Mouse (Mus musculus) inflammation-experienced regulatory T-cells, adult 6 months (primary cell): ENCODE measurements around the gene Olfr543. TPM values are rescaled to one million over a fixed set of nuclear protein-coding genes. Genes with fewer than 3 reads are reported as not detected.

Source experiments
- ATAC-seq: one replicate; pipeline ENCODE4 v1.8.0; 2017
- polyA plus RNA-seq, 3 experiments: library from polyadenylated mRNA; unstranded; fragments of 100-300 nt; shearing (Covaris generic); gene quantifications; one replicate each; pipeline ENCODE4 v1.2.1; 2017

Olfr543 gene
- polyA plus RNA-seq, 3 experiments from 2014 or later: 0.41 TPM; not detected in 2

- ATAC-seq: no peak
These were observed 8.8 kb downstream of the Olfr543 start for GRCm38 (mm10) chr7:102472675-102473074.

DNA sequence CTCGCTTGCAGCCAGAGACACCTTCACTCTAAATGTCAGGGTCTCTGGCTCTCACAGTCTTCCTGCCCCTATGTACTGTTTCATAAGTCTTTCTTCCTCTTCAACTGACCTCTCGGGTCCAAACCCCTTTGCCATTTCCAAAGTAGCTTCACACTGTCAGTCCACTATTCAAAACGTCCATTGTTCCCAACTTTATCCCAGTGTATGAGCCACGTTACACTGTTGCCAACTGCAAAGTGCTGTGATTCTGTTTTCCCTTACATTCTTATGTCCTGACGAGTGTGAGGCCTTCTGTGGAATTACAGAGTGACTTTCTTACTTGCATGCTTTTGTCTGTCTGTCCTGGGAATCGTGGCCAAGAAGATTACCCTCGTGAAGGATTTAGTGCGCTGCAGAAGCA is 13.9 kb downstream of the Olfr543 start:
- no peak for ATAC-seq

DNA sequence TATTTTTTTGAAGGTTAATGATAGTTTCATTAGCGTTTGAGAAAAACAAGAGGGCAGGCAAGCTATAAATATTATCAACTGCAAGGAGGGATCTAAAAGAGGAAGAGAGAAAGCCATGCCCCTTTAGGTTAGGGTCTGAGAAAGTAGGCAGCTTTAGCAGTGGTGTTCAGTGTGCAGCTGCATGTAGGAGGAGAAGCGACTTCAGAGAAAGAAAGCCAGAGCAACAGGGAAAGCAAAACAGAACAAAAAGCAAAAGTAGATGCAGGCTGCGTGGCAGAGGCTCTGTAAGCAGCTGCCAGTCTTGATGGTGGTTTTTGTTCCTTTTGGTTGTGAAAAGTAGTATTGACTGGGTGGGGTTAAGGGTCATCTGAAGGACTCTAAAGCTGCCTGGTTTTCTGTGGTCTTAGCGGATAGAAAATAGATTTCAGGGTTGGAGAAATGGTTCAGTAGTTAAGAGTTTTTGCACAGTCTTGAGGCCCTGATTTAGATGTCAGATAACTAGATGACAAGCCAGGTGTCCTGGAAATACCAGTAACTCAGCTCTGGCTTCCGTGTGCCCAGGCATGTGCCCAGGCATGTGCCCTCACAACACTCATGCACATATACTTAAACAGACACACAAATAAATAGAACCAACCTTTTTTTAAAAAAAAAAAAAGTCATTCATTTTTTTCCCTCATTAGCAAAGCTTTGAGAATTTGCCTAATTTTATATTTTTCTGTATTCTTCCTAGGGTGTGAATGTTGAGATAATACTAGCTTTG is 22.7 kb downstream of the Olfr543 start:
- no peak for ATAC-seq

DNA sequence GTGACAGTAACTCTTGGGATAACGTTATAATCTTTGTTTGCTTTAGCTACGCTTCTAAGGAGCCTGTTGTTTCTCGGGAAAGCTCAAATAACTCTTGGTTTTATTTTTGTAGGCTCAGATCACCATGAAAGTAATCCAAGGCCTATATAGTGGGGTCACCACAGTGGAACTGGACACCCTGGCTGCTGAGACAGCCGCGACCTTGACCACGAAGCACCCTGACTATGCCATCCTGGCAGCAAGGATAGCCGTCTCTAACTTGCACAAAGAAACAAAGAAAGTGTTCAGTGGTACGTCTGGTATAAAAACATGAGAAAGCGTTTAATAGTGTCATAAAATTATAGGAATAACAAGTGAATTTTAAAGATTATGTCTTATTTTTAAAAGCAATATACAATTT is 35.0 kb downstream of the Olfr543 start:
- no peak for ATAC-seq

- ATAC-seq: no peak
These were observed 37.2 kb downstream of the Olfr543 start for GRCm38 (mm10) chr7:102444301-102444700.

DNA sequence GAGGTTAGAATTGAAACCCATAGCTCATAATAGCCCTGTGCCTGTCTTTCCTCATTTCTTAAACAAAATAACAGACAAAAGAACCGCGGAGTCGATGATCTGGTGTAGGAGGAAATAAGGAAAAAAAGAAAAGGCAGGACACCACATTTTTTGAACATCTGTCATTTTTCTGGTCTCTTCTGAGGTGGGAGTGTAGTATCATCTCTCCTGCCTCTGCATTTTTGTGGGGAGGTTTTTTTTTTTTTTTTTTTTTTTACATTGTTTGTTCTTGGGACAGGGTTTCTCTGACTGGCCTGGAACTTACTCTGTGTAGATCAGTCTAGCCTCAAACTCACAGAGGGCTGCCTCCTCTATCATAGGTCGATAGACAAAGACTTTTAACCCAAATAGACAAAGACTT is 39.0 kb downstream of the Olfr543 start:
- ATAC-seq: no peak

GRCm38 (mm10) chr7:102441657-102442391 is 39.7 kb downstream of the Olfr543 start, which contains the start of gene Rrm1:
Gene Rrm1 (plus strand): TSS chr7:102441695.
- peak; percentile 99 for ATAC-seq

- no peak for ATAC-seq
These were observed 40.4 kb downstream of the Olfr543 start for GRCm38 (mm10) chr7:102440822-102441656.

DNA sequence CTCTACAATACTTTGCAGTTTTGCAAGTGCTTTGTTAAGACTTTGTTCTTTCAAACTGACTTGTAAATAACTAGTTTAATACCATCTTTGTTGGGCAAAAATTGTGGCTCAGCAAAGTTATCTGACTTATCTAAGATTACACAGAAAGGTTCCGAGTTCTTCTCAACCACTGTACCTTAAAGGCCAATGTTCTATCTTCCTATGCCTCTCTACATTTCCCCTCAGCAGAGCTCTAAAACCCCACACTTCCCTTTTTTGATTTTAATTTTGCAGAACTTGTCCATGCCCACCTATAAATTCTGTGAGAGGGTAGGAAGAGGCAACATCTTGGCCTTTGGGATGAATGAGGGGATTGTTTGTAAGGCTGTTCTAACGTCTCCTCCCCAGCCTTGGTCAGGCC is 47.1 kb downstream of the Olfr543 start:
- ATAC-seq: no peak

Other genes starting within 250 kb of the Olfr543 start
- 100 to 1,000 TPM; 135 to 199 (median 174) TPM for gene Rhog, start 225.6 kb downstream of the Olfr543 start, polyA plus RNA-seq
- 10 to 100 TPM; 46.3 to 50.9 (median 48.2) TPM for gene Stim1, start 213.9 kb downstream of the Olfr543 start, polyA plus RNA-seq
- 100 to 1,000 TPM in 1 of 3 experiments, 10 to 100 TPM in 2; 45.4 to 216 (median 61.4) TPM for gene Rrm1, start 40.0 kb downstream of the Olfr543 start, polyA plus RNA-seq
- gene Olfr544, start 6.6 kb upstream of the Olfr543 start, polyA plus RNA-seq: not detected
- gene Olfr545, start 17.9 kb upstream of the Olfr543 start, polyA plus RNA-seq: not detected
- gene Olfr547, start 53.1 kb upstream of the Olfr543 start, polyA plus RNA-seq: not detected
- not detected for gene Olfr548-ps1, start 59.2 kb upstream of the Olfr543 start, polyA plus RNA-seq
- not detected for gene Olfr549, start 68.2 kb upstream of the Olfr543 start, polyA plus RNA-seq
- gene Trim21, start 83.8 kb upstream of the Olfr543 start, polyA plus RNA-seq: 10 to 100 TPM in 1 of 3 experiments, 1 to 10 TPM in 2; 7.8 to 10.0 (median 9.7) TPM
- gene Olfr550, start 89.8 kb upstream of the Olfr543 start, polyA plus RNA-seq: under 1 TPM in 1 of 3 experiments, not detected in 2; 0.15 TPM
- gene Olfr551, start 110.2 kb upstream of the Olfr543 start, polyA plus RNA-seq: under 1 TPM in 1 of 3 experiments, not detected in 2; 0.12 TPM
- not detected for gene Olfr552, start 116.1 kb upstream of the Olfr543 start, polyA plus RNA-seq
- not detected for gene Olfr553, start 136.5 kb upstream of the Olfr543 start, polyA plus RNA-seq
- not detected for gene Olfr554, start 156.8 kb upstream of the Olfr543 start, polyA plus RNA-seq
- gene Olfr555, start 177.1 kb upstream of the Olfr543 start, polyA plus RNA-seq: not detected
- under 1 TPM in 1 of 3 experiments, not detected in 2; 0.15 TPM for gene Olfr556, start 183.2 kb upstream of the Olfr543 start, polyA plus RNA-seq
- gene Trim68, start 205.6 kb upstream of the Olfr543 start, polyA plus RNA-seq: 10 to 100 TPM in 2 of 3 experiments, 1 to 10 TPM in 1; 7.5 to 16.1 (median 15.7) TPM
- gene Olfr557, start 214.2 kb upstream of the Olfr543 start, polyA plus RNA-seq: not detected
- not detected for gene Olfr558, start 220.5 kb upstream of the Olfr543 start, polyA plus RNA-seq
- gene Olfr33, start 237.4 kb upstream of the Olfr543 start, polyA plus RNA-seq: not detected
- not detected for gene Olfr559, start 245.8 kb upstream of the Olfr543 start, polyA plus RNA-seq